Mouse (Mus musculus): Measurements from ENCODE around the gene Ssc4d.

The Ssc4d gene

GRCm38 (mm10) chr5:135975893-135976668 is 1.8 kb upstream of the Ssc4d start:
- peak in 1 of 2 experiments; percentile 20 for DNase-seq (ENCODE audit: low spot score in 2 of 2)

- DNase-seq (ENCODE audit: low spot score in 2 of 2) = no peak
These were observed 2.5 kb downstream of the Ssc4d start for GRCm38 (mm10) chr5:135971876-135972275.

- DNase-seq (ENCODE audit: low spot score in 2 of 2) = no peak
These were observed 4.1 kb downstream of the Ssc4d start for GRCm38 (mm10) chr5:135970247-135970646.

- DNase-seq (ENCODE audit: low spot score in 2 of 2) = peak in 1 of 2 experiments; percentile 38
These were observed 5.5 kb downstream of the Ssc4d start for GRCm38 (mm10) chr5:135968781-135969180.

GRCm38 (mm10) chr5:135966866-135967265 is 7.5 kb downstream of the Ssc4d start:
- no peak for DNase-seq (ENCODE audit: low spot score in 2 of 2)

- DNase-seq (ENCODE audit: low spot score in 2 of 2) = no peak
These were observed 8.8 kb downstream of the Ssc4d start for GRCm38 (mm10) chr5:135965501-135965930.

- DNase-seq (ENCODE audit: low spot score in 2 of 2) = no peak
These were observed 11.1 kb downstream of the Ssc4d start for GRCm38 (mm10) chr5:135963280-135963627.

GRCm38 (mm10) chr5:135962492-135963279 is 11.6 kb downstream of the Ssc4d start:
- peak; percentile 95 to 97 for DNase-seq (ENCODE audit: low spot score in 2 of 2)

- DNase-seq (ENCODE audit: low spot score in 2 of 2) = no peak
These were observed 12.2 kb downstream of the Ssc4d start for GRCm38 (mm10) chr5:135962125-135962491.

- DNase-seq (ENCODE audit: low spot score in 2 of 2) = no peak
These were observed 13.3 kb downstream of the Ssc4d start for GRCm38 (mm10) chr5:135960909-135961635.

GRCm38 (mm10) chr5:135959911-135960310 is 14.4 kb downstream of the Ssc4d start:
- DNase-seq (ENCODE audit: low spot score in 2 of 2) = no peak

GRCm38 (mm10) chr5:135958367-135958766 is 16.0 kb downstream of the Ssc4d start:
- DNase-seq (ENCODE audit: low spot score in 2 of 2) = no peak

- peak; percentile 91 for DNase-seq (ENCODE audit: low spot score in 2 of 2)
These were observed 16.9 kb downstream of the Ssc4d start for GRCm38 (mm10) chr5:135957207-135957974.

GRCm38 (mm10) chr5:135956300-135957206 is 17.8 kb downstream of the Ssc4d start:
- DNase-seq (ENCODE audit: low spot score in 2 of 2) = no peak

- no peak for DNase-seq (ENCODE audit: low spot score in 2 of 2)
These were observed 21.5 kb downstream of the Ssc4d start for GRCm38 (mm10) chr5:135952830-135953229.

GRCm38 (mm10) chr5:135951660-135952059 is 22.7 kb downstream of the Ssc4d start:
- no peak for DNase-seq (ENCODE audit: low spot score in 2 of 2)

- DNase-seq (ENCODE audit: low spot score in 2 of 2) = no peak
These were observed 23.5 kb downstream of the Ssc4d start for GRCm38 (mm10) chr5:135950710-135951412.

GRCm38 (mm10) chr5:135946621-135947020 is 27.7 kb downstream of the Ssc4d start:
- DNase-seq (ENCODE audit: low spot score in 2 of 2) = no peak

GRCm38 (mm10) chr5:135945916-135946408 is 28.4 kb downstream of the Ssc4d start:
- no peak for DNase-seq (ENCODE audit: low spot score in 2 of 2)

GRCm38 (mm10) chr5:135942710-135943109 is 31.6 kb downstream of the Ssc4d start:
- DNase-seq (ENCODE audit: low spot score in 2 of 2) = no peak
